Mouse (Mus musculus) adrenal gland, postnatal 14 days (tissue): Measurements from ENCODE around the gene Pigm. TPM values are rescaled to one million over a fixed set of nuclear protein-coding genes. Genes with fewer than 3 reads are reported as not detected.

Experiments
- DNase-seq: peaks from one replicate; pipeline ENCODE4 v3.0.0; 2021; ENCODE audit warnings: mixed read lengths
- long read RNA-seq, 2 experiments: library from polyadenylated mRNA; stranded (forward); transcript quantifications; one replicate each; pipeline ENCODE4 v2.0.0; 2021
- total RNA-seq: library from RNA; stranded (reverse); gene quantifications from 2 replicates; pipeline ENCODE4 v1.2.3, GENCODE M21; 2021

Gene Pigm
- 12.3 and 14.5 TPM in 2 replicates for total RNA-seq
- long read RNA-seq, experiment 1, full-length matches to known transcripts = 20 of 20 reads
- long read RNA-seq, experiment 1, partial matches to known transcripts = 0 of 20 reads
- long read RNA-seq, experiment 1, other reads (novel, unspliced or antisense) = 0 of 20 reads
- long read RNA-seq, experiment 2, full-length matches to known transcripts = 12 of 12 reads
- long read RNA-seq, experiment 2, partial matches to known transcripts = 0 of 12 reads
- long read RNA-seq, experiment 2, other reads (novel, unspliced or antisense) = 0 of 12 reads

DNA sequence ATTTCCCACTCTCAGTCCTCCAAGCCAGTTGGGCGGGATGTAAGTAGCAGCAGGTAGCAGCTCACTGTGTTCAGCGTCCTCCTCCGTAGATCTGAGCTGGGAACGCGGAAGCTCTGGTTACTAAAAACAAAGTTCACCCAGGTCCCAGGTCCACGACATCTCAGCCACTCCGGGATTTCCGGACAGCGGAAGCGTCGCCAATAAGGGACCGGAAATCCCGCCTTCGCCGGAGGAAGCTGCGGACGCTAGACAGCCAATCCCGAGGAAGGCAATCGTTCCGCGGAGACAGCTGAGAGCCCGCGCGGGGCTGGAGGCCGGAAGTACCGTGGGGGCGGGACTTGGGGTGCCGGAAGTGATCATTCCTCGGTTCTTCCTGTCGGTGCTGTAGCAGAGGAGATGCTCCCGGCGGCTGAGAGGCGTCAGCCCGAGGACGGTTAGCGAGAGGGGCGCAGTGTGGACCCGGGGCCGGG, at the start of gene Pigm:
Pigm (plus strand) TSS at position 349 of the 470 bp plus-strand sequence.
- peak; percentile 99 for DNase-seq

DNA sequence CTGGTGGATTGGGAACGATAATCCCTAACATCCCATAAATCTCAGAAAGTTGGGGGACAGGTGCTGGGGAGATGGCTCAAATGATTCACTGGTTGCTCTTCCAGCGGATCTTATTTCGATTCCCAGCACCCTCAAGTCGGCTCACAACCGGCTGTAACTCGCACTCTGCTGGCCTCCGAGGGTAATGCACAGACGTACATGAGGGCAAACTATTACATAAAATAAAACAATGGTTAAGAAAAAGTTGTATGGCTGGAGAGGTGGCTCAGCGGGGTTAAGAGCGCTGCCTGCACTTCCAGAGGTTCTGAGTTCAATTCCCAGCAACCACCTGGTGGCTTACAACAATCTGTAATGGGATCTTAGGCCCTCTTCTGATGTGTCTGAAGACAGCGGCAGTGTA, 49.7 kb upstream of the Pigm start:
- no peak for DNase-seq

DNA sequence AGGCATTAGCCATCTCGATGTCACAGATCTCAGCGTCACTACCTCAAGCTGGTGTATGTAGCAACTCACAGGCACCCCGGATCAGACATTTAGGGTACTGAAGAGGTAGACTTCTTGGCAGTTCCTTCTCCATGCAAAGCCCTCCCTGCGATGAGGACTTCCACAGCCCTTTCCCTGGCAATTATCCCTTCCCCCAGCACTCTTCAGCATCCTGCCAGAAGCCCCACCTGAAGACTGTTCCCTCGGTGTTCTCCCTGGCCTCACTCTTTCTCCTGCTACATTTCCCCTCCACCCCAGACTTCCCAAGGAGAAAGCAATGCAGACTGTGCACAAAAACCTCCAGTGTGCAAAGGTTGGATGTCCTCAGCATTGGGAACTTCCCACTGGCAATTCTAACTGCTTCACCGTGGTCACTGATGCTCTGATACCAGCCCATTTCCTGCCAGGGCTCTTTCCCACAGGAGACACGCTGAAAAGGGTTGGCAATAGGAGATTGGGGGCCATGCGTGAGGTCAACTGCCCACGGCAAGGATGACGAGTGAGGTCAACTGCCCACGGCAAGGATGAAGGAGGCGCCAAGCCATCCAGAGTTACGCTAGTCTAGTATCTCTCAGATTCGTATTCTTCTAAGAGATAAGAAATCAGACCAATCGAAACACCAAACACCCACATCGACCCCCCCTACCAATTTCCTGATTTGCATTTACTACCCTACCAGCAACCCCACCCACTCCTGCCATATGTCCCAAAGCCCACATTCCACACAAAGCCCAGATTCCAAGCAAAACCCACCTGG, 48.9 kb upstream of the Pigm start:
- DNase-seq = no peak

DNA sequence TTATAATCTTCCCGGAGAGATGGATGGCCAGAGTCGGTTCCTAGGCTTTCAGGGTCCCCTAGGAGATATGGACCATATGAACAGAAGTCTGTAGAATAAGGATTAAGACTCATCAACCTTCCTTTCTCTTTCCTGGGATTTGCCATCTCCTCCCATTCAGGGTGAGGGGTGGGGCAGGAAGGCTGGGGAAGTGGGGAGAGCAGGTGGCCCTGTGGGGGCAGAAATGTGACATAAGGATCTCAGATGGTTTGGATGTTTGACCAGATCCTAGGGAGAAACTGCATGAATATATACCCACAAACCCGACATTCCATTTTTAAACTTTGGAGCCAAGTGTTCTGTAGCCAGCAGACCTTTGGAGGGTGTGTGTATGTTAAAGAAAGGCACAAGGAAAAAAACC, 48.3 kb upstream of the Pigm start:
- no peak for DNase-seq

DNA sequence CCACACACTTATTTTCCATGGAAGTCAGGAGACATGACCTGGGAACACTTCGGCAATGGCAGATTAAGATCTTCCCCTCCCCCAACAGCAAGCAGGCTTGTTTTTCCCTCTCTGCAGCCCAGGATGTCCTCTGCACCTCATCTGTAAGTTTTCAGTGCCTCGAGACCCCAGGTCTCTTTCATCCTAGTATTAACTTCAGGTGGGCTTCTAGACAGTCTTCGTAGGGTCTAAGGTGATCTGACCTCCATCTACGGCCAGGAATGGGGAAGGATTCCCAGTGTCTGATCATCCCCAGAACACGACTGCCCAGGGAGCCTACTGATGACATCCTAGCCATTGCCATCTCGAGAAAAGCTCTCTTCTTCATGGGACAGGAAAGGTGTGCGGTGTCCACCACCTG, 47.9 kb upstream of the Pigm start:
- no peak for DNase-seq

DNA sequence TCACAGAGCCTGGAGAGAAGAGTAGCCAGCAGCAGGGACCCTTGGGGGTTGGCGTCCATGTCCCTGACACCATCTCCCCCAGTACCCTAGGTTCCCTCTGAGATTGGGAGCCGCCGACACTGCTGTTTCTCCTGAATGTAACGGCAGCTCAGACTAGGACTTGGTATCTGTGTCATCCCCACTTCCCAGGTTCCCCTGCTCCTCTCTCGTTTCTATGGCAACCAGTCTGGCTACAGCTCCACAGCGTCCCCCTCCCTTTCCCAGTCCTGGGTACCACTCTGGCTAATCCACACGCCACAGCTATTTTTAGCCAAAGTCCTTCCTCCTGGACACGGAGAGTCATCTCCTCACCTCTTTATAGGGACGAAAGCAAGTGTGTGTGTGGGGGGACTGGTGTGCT, 47.2 kb upstream of the Pigm start, which contains the start of gene Kcnj9:
Kcnj9 (minus strand) TSS at position 188 of the 400 bp plus-strand sequence.
- no peak for DNase-seq

DNA sequence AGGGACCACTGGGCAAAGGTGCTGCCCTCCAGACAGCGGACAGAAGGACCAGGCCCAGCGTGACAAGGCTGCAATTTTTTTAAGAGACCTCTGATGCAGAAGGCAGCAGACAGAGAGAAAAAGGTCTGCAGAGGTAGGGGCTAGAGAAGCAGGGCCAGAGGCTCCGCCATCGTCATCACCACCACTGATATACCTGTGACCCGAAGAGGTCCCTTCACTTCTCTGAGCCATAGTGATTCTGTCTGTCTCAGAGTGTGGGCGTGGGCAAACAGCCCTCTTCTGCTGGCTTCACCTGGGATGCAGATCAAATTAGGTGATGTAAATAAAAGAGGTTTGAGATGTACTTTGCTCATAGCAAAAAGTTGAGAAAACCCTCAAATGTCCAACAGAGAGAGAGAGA, 46.7 kb upstream of the Pigm start:
- no peak for DNase-seq

DNA sequence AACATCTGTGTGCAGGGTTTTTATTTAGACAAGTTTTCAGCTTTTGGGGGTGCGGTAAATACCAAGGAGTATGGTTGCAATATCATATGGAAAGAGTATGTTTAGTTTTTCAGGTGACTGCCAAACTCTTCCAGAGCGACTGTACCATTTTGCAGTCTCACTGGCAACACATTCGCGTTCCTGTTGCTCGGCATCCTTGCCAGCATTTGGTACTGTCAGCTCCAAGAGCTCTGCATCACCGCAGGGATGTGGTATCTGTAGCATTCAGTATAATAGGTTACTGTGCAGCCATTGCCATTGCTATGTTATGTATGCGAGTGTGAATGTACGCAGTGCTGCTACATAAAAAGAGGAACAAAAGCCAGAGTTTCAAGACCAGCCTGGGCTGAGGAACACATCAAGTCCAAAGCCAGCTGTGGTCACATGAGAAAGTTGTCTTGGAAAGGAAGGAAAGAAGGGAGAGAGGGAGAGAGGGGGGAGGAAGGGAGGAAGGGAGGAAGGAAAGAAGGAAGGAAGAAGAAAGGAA, 44.9 kb upstream of the Pigm start:
- DNase-seq = no peak

DNA sequence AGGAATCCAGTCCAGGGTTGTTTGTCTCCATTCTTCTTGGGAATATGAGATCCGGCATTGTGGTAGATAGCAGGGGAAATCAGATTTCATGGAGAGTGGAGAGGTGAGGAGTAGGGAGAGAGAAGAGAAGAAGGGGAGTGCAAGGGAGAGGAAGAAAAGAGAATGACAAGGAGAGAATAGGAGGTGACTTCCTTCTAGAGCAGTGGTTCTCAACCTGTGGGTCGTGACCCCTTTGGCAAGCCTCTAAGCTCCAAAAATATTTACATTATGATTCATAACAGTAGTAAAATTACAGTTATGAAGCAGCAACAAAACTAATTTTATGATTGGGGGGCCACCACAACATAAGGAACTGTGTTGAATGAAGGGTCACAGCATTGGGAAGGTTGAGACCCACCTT, 43.4 kb upstream of the Pigm start:
- no peak for DNase-seq

DNA sequence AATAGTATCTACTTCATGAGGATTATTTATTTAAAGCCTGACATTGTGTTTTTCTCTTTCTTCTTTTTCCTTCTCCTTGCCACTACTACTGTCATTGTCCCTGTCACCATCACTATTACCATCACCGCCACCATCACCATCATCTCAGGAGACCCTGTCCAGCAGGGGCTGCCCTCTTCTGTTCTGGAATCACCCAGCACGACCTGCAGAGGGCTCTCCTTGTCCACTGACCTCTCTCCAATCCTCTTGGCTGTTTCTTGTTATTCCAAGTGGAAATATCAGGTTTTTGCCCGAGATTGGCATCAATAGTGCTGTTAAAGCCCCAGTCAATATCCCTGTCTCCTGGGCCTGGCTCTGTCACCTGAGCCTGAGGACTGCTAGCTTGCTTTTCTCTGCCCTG, 42.8 kb upstream of the Pigm start:
- DNase-seq = no peak

DNA sequence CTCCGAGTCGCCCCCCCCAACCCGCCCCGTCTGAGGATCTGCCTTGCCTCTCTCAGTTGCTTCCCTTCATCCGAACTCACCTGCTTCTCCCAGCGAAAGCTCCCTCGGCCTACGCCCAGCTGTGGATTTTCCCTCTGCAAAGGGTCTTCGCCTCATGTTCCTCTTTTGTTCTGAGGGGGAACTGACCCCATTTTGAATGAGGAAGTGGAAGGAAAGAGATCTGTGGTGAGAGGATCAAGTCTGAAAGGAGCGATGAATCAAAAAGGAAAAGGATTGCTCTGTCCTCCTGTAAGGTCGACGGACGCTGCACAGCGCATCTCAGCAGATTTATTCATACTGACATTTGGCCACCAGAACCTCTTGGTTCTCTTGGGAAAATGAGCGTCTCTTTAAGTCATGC, 40.5 kb upstream of the Pigm start:
- DNase-seq = no peak

DNA sequence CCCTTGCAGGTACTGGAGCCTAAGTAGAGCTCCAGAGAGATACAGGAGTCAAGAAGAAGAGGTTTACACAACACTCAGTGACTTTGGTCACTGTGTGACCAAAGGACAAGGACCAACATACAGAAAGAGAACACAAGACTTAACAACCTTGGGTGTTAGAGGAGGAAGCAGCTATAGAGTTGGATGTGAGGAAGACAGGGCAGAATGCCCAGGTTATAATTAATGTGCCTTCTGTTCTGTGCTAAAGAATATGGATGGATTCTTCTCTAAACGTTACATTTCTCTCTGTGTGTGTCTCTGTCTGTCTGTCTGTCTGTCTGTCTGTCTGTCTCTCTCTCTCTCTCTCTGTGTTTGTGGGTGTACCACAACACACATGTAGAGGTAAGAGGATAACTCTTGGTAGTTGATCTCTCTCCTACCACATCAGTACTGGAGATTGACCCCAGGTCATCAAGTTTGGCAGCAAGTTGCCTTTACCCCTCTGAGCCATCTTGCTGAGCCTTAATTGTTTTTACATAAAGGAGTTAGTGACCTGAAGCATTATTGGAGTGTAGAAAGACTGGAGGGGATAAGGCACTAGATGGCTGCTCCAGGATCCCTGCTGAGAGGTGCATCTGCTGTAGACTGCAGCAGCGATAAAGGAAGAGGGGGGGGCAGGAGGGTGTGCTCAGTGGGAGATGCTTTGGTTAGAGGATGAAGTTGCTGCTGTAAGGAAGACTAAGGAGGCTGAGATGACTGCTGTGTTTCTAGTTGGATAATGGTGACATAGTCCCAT, 38.7 kb upstream of the Pigm start:
- no peak for DNase-seq

DNA sequence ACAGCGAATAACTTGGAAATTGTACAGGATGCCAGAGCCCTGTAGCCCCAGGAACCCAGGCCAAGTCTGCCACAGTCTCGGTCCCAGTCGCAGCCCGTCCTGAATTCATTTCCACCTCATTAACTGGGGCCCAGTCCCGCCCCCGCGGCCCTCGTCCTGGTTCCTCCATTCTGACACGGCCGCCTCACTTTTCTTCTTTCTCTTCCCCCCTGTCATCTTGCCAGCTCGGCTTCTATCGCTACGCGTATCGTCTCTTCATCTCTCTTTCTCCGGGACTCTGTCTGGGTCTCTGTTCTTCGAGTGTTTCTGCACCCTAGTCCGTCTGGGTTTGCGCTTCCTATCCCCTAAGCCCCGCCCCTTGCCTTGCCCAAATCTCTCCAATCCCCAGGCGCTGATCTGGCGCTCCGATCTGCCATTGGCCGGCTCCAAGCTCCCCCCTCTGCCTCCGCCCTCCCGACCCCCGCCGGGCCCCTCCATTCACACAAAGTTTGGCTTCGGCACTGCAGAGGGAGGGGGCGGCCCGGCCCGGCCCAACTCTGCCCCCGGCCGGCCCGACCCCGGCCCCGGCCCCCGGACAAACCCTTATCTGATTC, 35.5 kb upstream of the Pigm start, which contains the start of gene Kcnj10:
Kcnj10 (plus strand) TSS at position 482 of the 593 bp plus-strand sequence.
- DNase-seq = peak; percentile 88

DNA sequence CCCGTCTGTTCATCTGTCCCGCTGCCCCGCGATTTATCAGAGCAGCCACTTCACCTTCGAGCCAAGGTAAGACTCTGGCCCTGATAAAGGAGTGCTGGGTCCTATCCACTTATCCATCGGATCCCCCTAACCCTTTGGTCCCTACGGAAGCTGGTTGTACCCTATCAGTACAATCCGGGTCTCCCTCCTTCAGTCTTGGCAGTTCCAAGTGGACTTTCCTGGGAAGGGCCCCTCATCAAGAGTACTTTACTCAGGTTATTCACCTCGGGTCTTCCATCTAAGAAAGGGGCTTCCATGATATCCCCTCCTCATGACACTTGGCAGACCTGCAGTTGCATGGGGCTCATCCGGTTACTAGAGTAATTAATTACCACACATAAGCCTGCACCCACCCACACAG, 35.0 kb upstream of the Pigm start:
- DNase-seq = no peak

DNA sequence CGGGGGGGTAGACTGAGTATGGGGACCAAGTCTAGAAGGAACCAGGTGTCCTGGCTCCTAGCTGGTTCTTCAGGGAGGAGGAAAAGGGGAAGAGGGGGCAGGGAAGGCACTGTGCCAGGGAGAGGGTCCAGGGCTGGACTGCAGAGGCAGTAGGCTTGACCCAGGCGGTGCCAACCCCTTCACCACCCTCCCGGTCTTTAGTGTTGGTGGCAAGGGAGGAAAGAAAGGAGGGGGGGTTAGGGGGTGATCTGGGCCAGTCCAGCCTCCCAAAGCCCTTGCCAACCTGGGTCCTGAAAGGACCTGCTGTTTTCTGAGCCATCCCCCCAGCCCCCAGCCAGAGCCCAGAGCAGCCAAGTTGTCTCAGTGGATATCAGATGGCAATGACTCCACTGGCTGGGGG, 33.6 kb upstream of the Pigm start:
- no peak for DNase-seq

DNA sequence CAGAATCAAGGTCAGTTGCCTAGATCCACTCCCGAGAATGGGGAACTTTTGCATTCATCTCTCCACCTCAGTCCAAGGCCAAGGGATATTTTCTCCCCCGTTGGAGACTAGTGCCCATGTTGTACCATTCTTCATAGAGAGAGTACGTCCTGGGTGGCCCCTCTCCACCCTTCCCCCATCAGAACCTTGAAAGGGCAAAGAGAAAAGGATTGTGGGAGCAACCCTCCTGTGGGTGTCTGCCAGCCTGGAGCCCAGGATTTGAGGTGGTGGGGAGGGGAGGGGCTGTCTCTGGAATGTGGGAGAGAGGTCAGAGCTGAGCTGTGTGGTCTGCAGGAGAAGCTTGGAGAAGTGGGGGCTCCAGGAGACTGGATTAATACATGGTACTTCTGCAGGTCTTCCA, 32.4 kb upstream of the Pigm start:
- no peak for DNase-seq

DNA sequence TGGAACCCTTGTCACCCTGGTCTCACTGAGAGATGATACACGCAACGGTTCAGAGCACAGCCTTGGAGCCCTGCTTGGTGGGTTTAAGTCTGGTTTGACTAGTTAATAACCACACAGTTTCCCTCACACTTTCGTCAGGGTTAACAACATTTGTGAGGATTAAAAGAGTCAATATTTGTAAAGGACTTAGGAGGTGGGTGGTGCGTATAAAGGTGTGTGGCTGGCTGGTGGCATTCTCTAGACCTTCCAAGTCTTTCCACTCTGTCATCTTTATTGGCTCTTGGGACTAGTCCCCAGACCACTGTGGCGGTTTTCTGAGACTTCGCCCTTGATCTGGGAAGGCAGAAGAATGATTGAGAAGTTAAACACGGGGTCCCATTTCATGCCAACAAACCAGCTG, 31.5 kb upstream of the Pigm start:
- DNase-seq = no peak

DNA sequence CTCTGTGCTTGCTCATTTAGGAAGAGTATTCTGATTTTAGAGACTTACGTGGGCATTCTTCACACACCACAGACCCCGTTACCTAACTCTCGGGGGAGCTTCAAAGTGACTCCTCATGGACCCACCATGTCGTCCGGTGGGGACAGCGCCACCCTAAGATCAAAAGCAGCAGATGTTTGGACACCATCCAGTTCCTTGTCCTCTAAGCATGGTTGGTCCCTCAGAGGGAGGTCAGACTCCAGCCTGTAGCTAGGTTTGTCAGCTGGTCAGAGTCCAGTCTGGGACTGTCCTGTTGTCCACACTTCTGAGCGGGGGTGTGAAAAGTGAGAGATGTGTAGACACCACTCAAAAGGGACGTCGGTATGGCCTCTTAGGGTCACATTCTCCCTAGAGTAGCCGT, 29.6 kb upstream of the Pigm start:
- DNase-seq = no peak

DNA sequence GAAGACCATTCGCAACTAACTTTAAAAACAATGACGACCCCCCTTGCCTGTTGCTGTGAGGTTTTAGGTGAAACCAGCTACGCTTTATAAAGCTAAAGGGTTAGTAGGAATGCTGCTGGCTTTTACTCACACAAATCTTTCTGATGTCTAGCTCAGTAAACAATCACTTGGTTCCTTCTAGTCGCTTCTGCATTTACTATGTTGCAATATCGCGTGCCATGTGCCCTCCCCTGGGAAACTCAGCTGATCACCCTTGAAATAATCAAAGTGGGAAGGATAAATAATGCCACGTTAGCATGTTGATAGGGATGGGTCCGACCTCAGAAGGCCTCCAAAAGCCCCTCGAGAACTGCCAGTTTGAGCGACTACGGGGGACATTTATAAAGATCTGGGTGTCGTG, 29.0 kb upstream of the Pigm start:
- no peak for DNase-seq

DNA sequence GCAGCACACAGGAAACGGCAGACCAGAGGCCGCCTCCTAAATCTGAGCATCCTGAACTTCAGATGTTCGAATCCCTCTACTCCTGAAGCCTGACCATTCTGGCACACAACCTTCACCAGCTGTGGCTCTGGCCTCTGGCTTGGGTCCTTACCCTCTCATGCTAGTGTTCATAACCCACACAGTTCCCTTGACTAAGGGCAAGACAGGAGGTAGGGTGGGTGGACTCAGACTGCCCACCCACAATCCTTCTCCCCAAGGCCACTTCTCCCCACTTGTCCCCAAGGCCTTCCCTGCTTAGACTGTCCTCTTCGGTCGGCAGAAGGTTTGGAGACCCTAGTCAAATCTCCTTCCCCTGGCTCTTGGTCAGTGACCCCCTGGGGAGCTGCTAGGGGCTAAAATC, 26.8 kb upstream of the Pigm start:
- DNase-seq = no peak

DNA sequence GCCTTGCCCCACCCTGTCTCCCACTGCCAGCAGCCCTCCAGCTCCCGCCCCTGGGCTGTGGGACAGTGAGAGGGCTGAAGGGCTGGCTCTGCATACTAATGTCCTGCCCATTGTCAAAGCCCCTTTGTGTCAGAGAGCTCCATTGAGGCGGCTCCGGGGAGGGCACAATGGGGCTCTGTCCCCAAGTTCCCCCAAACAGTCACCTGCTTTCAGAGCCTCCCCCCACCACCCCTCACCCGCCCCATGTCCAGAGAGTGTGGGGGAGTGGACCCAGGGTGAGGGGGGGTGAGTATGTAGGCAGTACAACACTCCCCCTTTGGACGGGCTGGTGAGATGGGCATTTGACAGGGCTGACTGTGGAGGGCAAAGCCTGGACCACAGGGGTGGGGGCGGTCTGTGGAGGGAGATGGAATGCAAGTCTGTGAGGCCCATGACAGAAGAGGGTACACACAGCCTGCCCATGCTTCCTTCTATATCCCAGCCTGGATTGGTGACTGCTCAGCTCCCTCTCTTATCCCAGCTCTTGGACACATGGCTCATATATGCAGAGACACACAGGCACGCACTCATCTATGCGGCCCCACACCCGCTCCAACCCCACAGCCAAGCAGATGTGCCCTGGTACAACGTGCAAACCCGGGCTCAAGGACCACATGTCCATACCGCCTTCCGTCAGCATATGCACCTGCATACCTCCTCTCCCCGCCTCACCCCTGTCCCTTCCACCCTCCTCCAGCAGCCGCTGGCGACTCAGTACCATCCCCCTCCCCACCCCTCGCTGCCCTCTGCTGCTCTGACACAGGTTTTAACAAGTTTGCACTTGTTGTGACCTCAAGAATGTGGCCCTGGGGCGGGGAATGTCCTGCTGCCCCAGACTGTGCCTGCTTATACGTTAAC, 26.2 kb upstream of the Pigm start:
- DNase-seq = no peak
